Mouse (Mus musculus) neural tube, embryonic 14.5 days (tissue): ENCODE measurements around the gene Lyrm7. TPM values are rescaled to one million over a fixed set of nuclear protein-coding genes. Genes with fewer than 3 reads are reported as not detected.
"Not testable (repeated sequence)": the region's sequence is repeated elsewhere in the genome, so short reads cannot be mapped to it uniquely, and the experiment has no call there.

Experiments used
- ATAC-seq: fragments of 200-750 bp; cut with Nextera tagmentation; 2 replicates; pipeline ENCODE4 v1.8.0; 2017; ENCODE audit warnings: low read depth, mild to moderate bottlenecking, moderate TSS enrichment, moderate library complexity
- H3K27ac ChIP-seq: fragments of 300-500 bp; sonication (generic); 2 replicates; pipeline ENCODE4 v1.5.1; 2014; ENCODE audit warnings: low read depth, mild to moderate bottlenecking, control low read depth, low read length, moderate library complexity, mixed read lengths
- H3K27me3 ChIP-seq: fragments of 300-500 bp; sonication (generic); 2 replicates; pipeline ENCODE4 v1.6.1; 2014; ENCODE audit warnings: low read length; ENCODE audit not compliant: control insufficient read depth, insufficient read depth
- H3K36me3 ChIP-seq: fragments of 300-500 bp; sonication (generic); 2 replicates; pipeline ENCODE4 v1.6.1; 2014; ENCODE audit warnings: low read length, mixed read lengths; ENCODE audit not compliant: control insufficient read depth, insufficient read depth
- H3K4me1 ChIP-seq: fragments of 300-500 bp; sonication (generic); 2 replicates; pipeline ENCODE4 v1.6.1; 2014; ENCODE audit warnings: low read length; ENCODE audit not compliant: control insufficient read depth, insufficient read depth
- H3K4me2 ChIP-seq: fragments of 300-500 bp; sonication (generic); 2 replicates; pipeline ENCODE4 v1.6.1; 2014; ENCODE audit warnings: mild to moderate bottlenecking, low read depth, low read length, control low read depth
- H3K4me3 ChIP-seq: fragments of 300-500 bp; sonication (generic); 2 replicates; pipeline ENCODE4 v1.5.1; 2014; ENCODE audit warnings: low read depth, low read length, control low read depth, mixed read lengths
- H3K9ac ChIP-seq: fragments of 300-500 bp; sonication (generic); replicated peaks from 2 replicates; pipeline ENCODE4 v1.6.1; 2014; ENCODE audit warnings: low read depth, mild to moderate bottlenecking, control low read depth, low read length, mixed read lengths
- H3K9me3 ChIP-seq: fragments of 300-500 bp; sonication (generic); 2 replicates; pipeline ENCODE4 v1.6.1; 2016; ENCODE audit warnings: low read length; ENCODE audit not compliant: control insufficient read depth
- WGBS: fragments of 180-500 bp; shearing (Covaris S2); extraction: QIAGEN DNeasy Blood & Tissue Kit; methylation state at CpG from one replicate; pipeline ENCODE4 v1.1.7; 2014; 5-methylcytosine and 5-hydroxymethylcytosine counted together
- polyA plus RNA-seq: library from polyadenylated mRNA; unstranded; fragments of >200 nt; fragmentation: Nextera tagmentation; extraction: Ambion mirVana; gene quantifications from 2 replicates; pipeline ENCODE4 v1.2.1, GENCODE M21; 2014

Gene Lyrm7
- polyA plus RNA-seq, 1 experiment from 2014 or later: 16.5 TPM

- 14% methylated on average over 45 of the region's 45 CpGs for WGBS
- peak; percentile 94 for ATAC-seq
- Histone ChIP-seq H3K4me3 (peak within 1 kb of the TSS; percentile 35), H3K27ac (no peak within 1 kb of the TSS), H3K27me3 (no peaks in the 10 kb centered on the region), H3K9me3 (no peaks in the 10 kb centered on the region), H3K36me3 (no peaks in the 10 kb centered on the region), H3K9ac (peak within 1 kb of the TSS; percentile 12), H3K4me1 (no peaks in the 10 kb centered on the region), H3K4me2 (peak within 1 kb of the TSS; percentile 72)
Observed at GRCm38 (mm10) chr11:54902333-54903323, 41.9 kb upstream of the Lyrm7 start, which contains the start of gene Gpx3. Gene Gpx3, plus strand, starts transcription at chr11:54902453.

DNA sequence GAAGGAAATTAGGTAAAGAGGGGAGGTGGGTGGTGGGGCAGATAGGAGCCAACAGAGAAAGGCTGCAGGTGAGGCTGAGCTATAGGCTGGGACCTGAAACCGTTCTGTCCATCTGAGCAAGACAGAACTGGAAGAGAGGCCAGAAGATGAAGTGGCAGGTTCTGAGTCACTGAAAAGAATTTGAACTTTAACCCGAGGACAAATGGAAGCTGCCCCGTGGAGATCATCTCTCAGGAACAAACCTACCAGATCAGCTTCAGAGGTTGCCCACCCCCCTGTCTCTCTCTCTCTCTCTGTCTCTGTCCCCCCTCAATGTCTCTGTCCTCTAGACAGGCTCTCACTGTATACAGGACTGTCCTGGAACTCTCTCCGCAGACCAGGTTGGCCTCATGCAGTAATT, 38.9 kb upstream of the Lyrm7 start:
- ATAC-seq: no peak
- WGBS: 82% methylated on average over 4 of the region's 4 CpGs

GRCm38 (mm10) chr11:54897470-54897869, 36.8 kb upstream of the Lyrm7 start:
- Histone ChIP-seq H3K36me3 (no peaks in the 10 kb centered on the region), H3K4me2 (no peak overlapping the region), H3K9me3 (no peaks in the 10 kb centered on the region), H3K27ac (no peak overlapping the region), H3K9ac (no peak overlapping the region), H3K4me1 (no peaks in the 10 kb centered on the region), H3K4me3 (no peak overlapping the region), H3K27me3 (no peaks in the 10 kb centered on the region)
- ATAC-seq: no peak
- WGBS: 21% methylated on average over 5 of the region's 5 CpGs

More for the DNA sequence above, 38.9 kb upstream of the Lyrm7 start:
- Histone ChIP-seq H3K9me3 (no peaks in the 10 kb centered on the region), H3K9ac (no peak overlapping the region), H3K4me3 (no peak overlapping the region), H3K36me3 (no peaks in the 10 kb centered on the region), H3K4me2 (no peak overlapping the region), H3K27ac (no peak overlapping the region), H3K4me1 (no peaks in the 10 kb centered on the region), H3K27me3 (no peaks in the 10 kb centered on the region)

DNA sequence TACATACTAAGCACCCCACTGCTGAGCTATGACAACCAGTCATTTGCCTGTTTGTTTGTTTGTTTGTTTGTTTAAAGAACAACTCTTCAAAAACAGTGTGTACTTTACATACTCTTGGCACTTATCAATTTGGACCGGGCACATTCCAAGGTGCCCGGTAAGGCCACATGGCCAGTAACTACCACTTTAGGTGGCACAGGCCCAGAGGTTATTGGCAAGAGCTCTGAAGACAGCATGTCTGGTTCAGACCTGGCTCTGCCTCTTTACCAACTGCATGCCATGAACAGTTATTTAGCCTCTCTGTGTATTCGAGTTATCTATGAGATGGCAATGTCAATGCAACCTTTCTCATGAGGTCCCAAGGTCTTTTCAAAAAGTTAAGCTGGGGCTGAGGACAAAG, 35.9 kb upstream of the Lyrm7 start:
- not testable (repeated sequence) for H3K27ac ChIP-seq, ATAC-seq, H3K27me3 ChIP-seq

GRCm38 (mm10) chr11:54894589-54894988, 33.9 kb upstream of the Lyrm7 start:
- Histone ChIP-seq H3K4me3 (no peak overlapping the region), H3K9me3 (no peaks in the 10 kb centered on the region), H3K27ac (no peak overlapping the region), H3K4me1 (no peaks in the 10 kb centered on the region), H3K9ac (no peak overlapping the region), H3K27me3 (no peaks in the 10 kb centered on the region), H3K4me2 (no peak overlapping the region), H3K36me3 (no peaks in the 10 kb centered on the region)
- WGBS: 37% methylated on average over 9 of the region's 9 CpGs
- no peak for ATAC-seq

More for the DNA sequence above, 35.9 kb upstream of the Lyrm7 start:
- 85% methylated on average over 3 of the region's 3 CpGs for WGBS
- H3K4me1 ChIP-seq, H3K9me3 ChIP-seq, H3K4me3 ChIP-seq, H3K9ac ChIP-seq, H3K4me2 ChIP-seq, H3K36me3 ChIP-seq: not testable (repeated sequence)

DNA sequence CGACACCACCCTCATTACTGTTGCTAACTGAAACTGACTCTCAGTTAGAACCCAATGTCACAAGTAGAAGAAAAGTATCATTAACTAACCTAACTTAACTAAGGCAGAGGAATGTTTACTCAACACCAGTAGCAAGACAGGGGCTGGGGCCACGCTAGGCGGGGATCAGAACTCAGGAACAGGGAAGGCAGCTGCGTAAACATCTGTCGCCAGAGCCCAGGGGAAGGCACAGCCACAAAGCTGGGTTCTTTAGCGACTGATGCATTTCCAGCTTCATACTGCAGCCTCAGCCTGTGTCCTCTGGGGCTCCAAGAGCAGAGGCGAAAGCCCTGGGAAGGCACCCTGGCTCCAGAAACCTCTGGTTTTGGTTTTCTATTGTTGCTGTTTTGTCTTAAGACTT, 31.4 kb upstream of the Lyrm7 start:
- no peak overlapping the region for H3K27ac ChIP-seq
- H3K4me2 ChIP-seq: no peak overlapping the region
- WGBS: 59% methylated on average over 7 of the region's 7 CpGs
- H3K36me3 ChIP-seq: no peaks in the 10 kb centered on the region
- no peak for ATAC-seq
- no peaks in the 10 kb centered on the region for H3K27me3 ChIP-seq
- no peaks in the 10 kb centered on the region for H3K4me1 ChIP-seq
- H3K4me3 ChIP-seq: no peak overlapping the region
- no peak overlapping the region for H3K9ac ChIP-seq
- no peaks in the 10 kb centered on the region for H3K9me3 ChIP-seq

DNA sequence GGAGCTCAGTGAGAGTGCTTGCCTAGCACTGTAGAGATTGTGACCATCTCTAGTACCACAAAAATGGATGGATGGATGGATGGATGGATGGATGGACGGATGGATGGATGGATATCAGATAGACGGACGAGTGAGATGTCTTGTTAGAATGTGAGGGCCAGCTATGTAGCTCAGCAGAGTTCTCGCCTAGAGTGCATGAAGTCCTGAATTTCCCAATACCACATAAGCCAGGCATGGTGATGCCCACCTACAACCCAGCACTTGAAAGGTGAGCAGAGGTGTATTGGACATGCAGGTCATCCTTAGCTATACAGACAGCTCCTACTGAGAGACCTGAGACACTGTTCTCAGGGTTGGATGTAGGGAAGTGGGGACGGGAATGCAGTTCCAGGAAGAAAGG, 30.6 kb upstream of the Lyrm7 start:
- H3K36me3 ChIP-seq: no peaks in the 10 kb centered on the region
- no peak overlapping the region for H3K4me3 ChIP-seq
- no peak overlapping the region for H3K9ac ChIP-seq
- no peak for ATAC-seq
- WGBS: 91% methylated on average over 5 of the region's 5 CpGs
- H3K4me1 ChIP-seq: no peaks in the 10 kb centered on the region
- H3K4me2 ChIP-seq: no peak overlapping the region
- H3K9me3 ChIP-seq: no peaks in the 10 kb centered on the region
- no peak overlapping the region for H3K27ac ChIP-seq
- H3K27me3 ChIP-seq: no peaks in the 10 kb centered on the region

GRCm38 (mm10) chr11:54887927-54888326, 27.2 kb upstream of the Lyrm7 start:
- Histone ChIP-seq H3K4me3 (no peak overlapping the region), H3K27ac (no peak overlapping the region), H3K4me1 (no peaks in the 10 kb centered on the region), H3K36me3 (no peaks in the 10 kb centered on the region), H3K4me2 (no peak overlapping the region), H3K9ac (no peak overlapping the region), H3K27me3 (no peaks in the 10 kb centered on the region), H3K9me3 (no peaks in the 10 kb centered on the region)
- ATAC-seq: no peak
- WGBS: 86% methylated on average over 6 of the region's 6 CpGs

GRCm38 (mm10) chr11:54885406-54885805, 24.7 kb upstream of the Lyrm7 start:
- H3K4me2 ChIP-seq: no peak overlapping the region
- no peaks in the 10 kb centered on the region for H3K36me3 ChIP-seq
- H3K27ac ChIP-seq: no peak overlapping the region
- no peak overlapping the region for H3K9ac ChIP-seq
- H3K4me3 ChIP-seq: no peak overlapping the region
- 76% methylated on average over 2 of the region's 2 CpGs for WGBS
- no peak for ATAC-seq
- H3K27me3 ChIP-seq: no peaks in the 10 kb centered on the region
- no peaks in the 10 kb centered on the region for H3K4me1 ChIP-seq
- H3K9me3 ChIP-seq: no peaks in the 10 kb centered on the region
